Mouse (Mus musculus) hindbrain, embryonic 10.5 days (tissue): ENCODE data around the gene Rarres1. TPM values are rescaled to one million over a fixed set of nuclear protein-coding genes. Genes with fewer than 3 reads are reported as not detected.

Experiments
- DNase-seq: peaks from one replicate; pipeline ENCODE4 v3.0.0-alpha.2; 2017; ENCODE audit warnings: low spot score
- H3K27ac ChIP-seq: fragments of 300-500 bp; sonication (generic); 2 replicates; pipeline ENCODE4 v1.5.1; 2016; ENCODE audit warnings: mild to moderate bottlenecking, moderate library complexity
- H3K27me3 ChIP-seq: fragments of 300-500 bp; sonication (generic); 2 replicates; pipeline ENCODE4 v1.6.1; 2016; ENCODE audit warnings: mild to moderate bottlenecking; ENCODE audit not compliant: poor library complexity, insufficient read depth, severe bottlenecking
- H3K36me3 ChIP-seq: fragments of 300-500 bp; sonication (generic); 2 replicates; pipeline ENCODE4 v1.6.1; 2016; ENCODE audit warnings: mild to moderate bottlenecking, moderate library complexity
- H3K4me1 ChIP-seq: fragments of 300-500 bp; sonication (generic); replicated peaks from 2 replicates; pipeline ENCODE4 v1.6.1; 2016; ENCODE audit warnings: mild to moderate bottlenecking
- H3K4me3 ChIP-seq: fragments of 300-500 bp; sonication (generic); 2 replicates; pipeline ENCODE4 v1.5.1; 2016; ENCODE audit warnings: mild to moderate bottlenecking, moderate library complexity
- H3K9me3 ChIP-seq: fragments of 300-500 bp; sonication (generic); 2 replicates; pipeline ENCODE4 v1.6.1; 2016; ENCODE audit warnings: mild to moderate bottlenecking, moderate library complexity
- WGBS: fragments of 180-500 bp; shearing (Covaris S2); methylation state at CpG from one replicate; pipeline ENCODE4 v1.1.7; 2016; 5-methylcytosine and 5-hydroxymethylcytosine counted together
- polyA plus RNA-seq: library from polyadenylated mRNA; unstranded; fragments of >200 nt; fragmentation: Nextera tagmentation; extraction: Ambion mirVana; gene quantifications from 2 replicates; pipeline ENCODE4 v1.2.1, GENCODE M21; 2016

Rarres1 gene
- polyA plus RNA-seq, 1 experiment from 2014 or later = 1.5 TPM

DNA sequence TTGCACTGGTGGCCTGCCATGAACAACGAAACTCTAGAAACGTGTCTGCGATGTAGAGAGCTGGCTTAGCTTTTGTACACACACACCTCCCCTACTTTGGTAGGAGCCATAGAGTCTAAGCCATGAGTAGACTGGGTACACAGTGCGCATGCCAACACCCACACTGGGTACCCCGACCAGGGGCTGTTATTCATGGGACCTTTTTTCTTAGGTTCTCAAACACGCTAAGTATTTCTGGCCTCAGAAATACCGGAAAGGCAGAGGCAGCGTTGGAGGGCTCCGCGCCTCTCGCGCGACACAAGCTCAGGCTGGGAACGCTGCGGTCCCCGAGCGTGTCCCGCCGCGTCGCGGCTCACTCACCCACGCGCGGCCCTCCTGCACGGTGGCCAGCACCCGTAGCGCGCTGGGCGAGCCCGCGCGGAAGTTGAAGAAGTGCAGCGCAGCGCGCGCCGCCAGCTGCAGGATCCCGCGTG is 486 bp downstream of the Rarres1 start:
- H3K9me3 ChIP-seq = no peaks in the 10 kb centered on the region
- peak; percentile 19 for DNase-seq
- H3K4me3 ChIP-seq = peak overlapping the region; percentile 70
- WGBS = 6% methylated on average over 40 of the region's 40 CpGs
- H3K36me3 ChIP-seq = no peaks in the 10 kb centered on the region
- H3K4me1 ChIP-seq = peaks cover 11% of the 10 kb centered on the region
- H3K27me3 ChIP-seq = peaks cover 41% of the 10 kb centered on the region
- peak overlapping the region; percentile 78 for H3K27ac ChIP-seq

DNA sequence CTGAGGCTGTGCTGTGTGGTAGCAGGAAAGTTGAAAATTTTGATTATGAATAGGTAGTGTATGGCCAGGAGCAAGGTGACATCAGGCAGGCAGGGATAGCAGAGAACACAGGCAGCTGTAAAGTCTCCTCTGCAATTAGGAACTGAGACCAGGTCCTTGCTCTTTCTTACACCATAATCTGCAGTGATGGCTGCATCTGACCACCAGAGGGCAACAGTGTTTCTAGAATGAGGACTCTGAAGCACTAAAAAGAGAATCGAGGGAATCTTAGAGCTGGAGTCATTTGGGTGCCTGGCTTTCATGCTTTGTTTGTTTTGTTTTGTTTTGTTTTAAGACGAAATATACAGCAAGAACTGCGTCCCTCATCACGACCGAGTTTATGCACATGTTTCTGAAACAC is 2.5 kb downstream of the Rarres1 start:
- Histone ChIP-seq H3K27ac (no peak overlapping the region), H3K4me3 (no peak overlapping the region), H3K4me1 (peaks cover 11% of the 10 kb centered on the region), H3K9me3 (no peaks in the 10 kb centered on the region), H3K27me3 (peaks cover 39% of the 10 kb centered on the region), H3K36me3 (no peaks in the 10 kb centered on the region)
- 4% methylated on average over 5 of the region's 5 CpGs for WGBS
- peak; percentile 76 for DNase-seq

DNA sequence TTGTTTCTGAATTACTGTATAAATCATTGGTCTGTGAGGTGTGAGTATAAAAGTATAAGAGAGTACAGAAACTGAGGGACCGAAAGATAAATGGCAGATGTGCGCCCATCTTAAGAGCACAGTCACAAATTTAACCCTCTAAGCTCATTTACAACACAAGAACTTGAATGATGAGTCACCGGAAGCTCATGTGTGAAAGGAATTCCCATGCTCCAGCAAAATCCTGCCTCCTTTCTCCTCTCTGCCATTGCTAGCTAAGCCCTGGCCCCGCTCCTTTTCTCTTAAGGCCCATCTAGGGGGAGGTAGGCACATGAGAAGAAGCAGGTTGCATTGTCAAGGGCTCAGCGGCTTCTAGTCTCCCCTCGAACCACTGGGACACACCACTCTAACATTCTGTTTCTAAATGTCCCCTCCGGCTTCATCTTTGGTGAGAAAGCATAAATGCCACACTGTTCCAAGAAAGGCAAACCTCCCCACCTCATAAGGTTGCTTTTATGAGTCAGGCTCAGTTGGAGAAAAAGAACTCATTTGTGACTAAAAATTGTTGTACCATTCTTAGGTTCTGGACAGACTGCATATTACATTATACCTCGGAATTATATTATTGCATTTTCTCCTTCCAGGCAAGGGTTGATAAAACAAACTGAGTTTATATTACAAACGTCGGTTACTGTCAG is 7.0 kb downstream of the Rarres1 start:
- H3K4me3 ChIP-seq = no peak overlapping the region
- 91% methylated on average over 10 of the region's 10 CpGs for WGBS
- H3K4me1 ChIP-seq = peaks cover 13% of the 10 kb centered on the region; the same call in 1 of the 2 replicates
- peaks cover 5% of the 10 kb centered on the region; the same call in 1 of the 2 replicates for H3K27me3 ChIP-seq
- no peak for DNase-seq
- no peaks in the 10 kb centered on the region for H3K9me3 ChIP-seq
- H3K27ac ChIP-seq = no peak overlapping the region
- H3K36me3 ChIP-seq = no peaks in the 10 kb centered on the region

DNA sequence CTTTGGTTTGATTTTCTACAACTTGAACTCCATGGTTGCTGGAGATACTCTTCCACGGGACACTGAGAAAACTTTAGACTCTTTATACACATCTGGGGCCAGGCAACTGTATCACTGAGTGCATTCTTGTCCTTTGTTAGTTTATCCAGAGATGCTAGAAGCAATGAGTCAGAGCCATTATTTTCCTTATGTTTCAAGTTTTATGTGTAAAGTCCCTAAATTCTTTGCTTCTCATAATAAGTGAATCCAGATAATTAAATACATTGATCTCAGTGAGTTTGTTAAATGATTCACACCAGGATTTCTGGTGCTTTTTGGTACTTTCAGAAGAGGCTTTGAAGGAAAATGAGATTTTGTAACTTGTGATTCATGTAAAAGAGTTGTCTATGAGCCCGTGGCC is 10.0 kb downstream of the Rarres1 start:
- Histone ChIP-seq H3K4me1 (peaks cover 13% of the 10 kb centered on the region; the same call in 1 of the 2 replicates), H3K27ac (no peak overlapping the region), H3K9me3 (no peaks in the 10 kb centered on the region), H3K27me3 (0 out of 2 replicates have a peak, but pooled peaks cover 3% of the 10 kb centered on the region), H3K36me3 (no peaks in the 10 kb centered on the region), H3K4me3 (no peak overlapping the region)
- no peak for DNase-seq
- WGBS = 82% methylated on average over 2 of the region's 2 CpGs

DNA sequence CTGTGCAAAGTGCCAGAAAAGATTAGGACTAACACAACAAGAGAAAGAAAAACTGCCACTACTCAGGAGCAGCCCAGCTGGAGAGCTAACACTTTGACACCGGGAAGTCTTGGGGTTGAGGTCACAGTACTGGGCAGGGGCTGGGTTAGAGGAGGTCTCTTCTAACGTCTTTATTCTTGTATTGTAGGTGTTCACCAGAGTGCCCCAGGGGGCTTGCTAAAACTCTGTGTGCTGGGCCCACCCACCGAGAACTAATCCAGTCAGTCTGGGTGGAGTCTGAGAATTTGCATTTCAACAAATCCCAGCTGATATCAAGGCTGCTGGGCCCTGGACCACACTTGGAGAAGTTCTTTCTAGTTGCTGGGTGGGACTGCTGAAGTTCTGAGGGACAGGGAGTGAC is 11.4 kb downstream of the Rarres1 start:
- no peak overlapping the region for H3K4me3 ChIP-seq
- H3K36me3 ChIP-seq = no peaks in the 10 kb centered on the region
- no peak overlapping the region for H3K27ac ChIP-seq
- 5% methylated on average over 3 of the region's 3 CpGs for WGBS
- H3K4me1 ChIP-seq = peaks cover 13% of the 10 kb centered on the region; the same call in 1 of the 2 replicates
- no peaks in the 10 kb centered on the region for H3K9me3 ChIP-seq
- 0 out of 2 replicates have a peak, but pooled peaks cover 3% of the 10 kb centered on the region for H3K27me3 ChIP-seq
- DNase-seq = no peak

DNA sequence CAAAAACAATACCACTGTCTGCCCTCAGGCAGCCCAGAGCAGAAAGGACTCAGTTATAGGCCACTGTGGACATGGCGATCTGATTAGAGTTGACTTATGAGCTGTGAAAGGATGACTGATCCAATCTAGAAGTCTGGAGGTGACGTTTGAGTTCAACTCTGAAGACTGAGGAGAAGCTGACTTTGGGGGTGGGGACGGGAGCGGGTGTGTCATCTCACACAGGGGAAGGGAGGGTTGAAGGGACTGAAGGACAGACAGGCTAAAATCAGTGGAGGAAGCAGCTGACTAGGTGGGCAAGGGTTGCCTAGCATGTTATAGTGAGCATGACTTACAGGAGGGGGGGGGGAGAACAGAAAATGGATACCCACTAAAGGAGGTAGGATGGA is 15.9 kb downstream of the Rarres1 start:
- 88% methylated on average over 4 of the region's 4 CpGs for WGBS
- H3K27ac ChIP-seq = no peak overlapping the region
- H3K4me1 ChIP-seq = peaks cover 10% of the 10 kb centered on the region; the same call in 1 of the 2 replicates
- no peak for DNase-seq
- no peaks in the 10 kb centered on the region for H3K36me3 ChIP-seq
- H3K27me3 ChIP-seq = no peaks in the 10 kb centered on the region
- no peaks in the 10 kb centered on the region for H3K9me3 ChIP-seq
- H3K4me3 ChIP-seq = no peak overlapping the region

DNA sequence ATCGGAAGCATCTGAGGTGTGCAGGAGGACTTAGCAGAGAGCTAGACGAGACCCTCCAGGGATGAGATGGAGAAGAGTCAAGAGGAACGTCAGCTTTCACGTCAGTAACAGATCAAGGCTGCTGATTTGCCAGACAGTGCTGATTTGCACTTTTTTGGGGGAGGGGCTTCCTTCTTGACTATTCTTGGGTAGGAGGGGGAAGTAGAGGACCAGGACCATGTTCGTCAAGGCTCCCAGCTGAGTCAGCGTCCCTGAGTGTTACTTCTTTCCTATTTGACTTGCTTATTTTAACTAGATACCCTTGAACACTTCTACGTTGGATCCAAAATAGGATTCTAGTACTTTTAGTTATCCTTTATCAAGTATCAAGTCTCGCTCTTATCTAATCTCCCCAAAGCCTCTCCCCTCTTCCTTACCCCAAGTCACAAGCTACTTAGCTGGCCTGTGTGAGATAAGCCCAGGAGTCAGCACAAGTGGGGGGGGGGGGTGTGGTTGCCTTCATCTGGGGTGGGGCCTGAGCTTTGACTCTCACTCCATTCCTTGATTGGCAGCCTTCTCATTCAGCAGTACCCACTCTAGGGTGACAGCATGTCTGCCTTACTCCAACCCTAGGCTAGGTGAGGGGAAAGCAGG is 16.4 kb downstream of the Rarres1 start:
- no peaks in the 10 kb centered on the region for H3K27me3 ChIP-seq
- H3K27ac ChIP-seq = no peak overlapping the region
- no peak overlapping the region for H3K4me3 ChIP-seq
- 91% methylated on average over 8 of the region's 8 CpGs for WGBS
- no peaks in the 10 kb centered on the region for H3K9me3 ChIP-seq
- DNase-seq = no peak
- H3K36me3 ChIP-seq = no peaks in the 10 kb centered on the region
- H3K4me1 ChIP-seq = peaks cover 5% of the 10 kb centered on the region; the same call in 1 of the 2 replicates

DNA sequence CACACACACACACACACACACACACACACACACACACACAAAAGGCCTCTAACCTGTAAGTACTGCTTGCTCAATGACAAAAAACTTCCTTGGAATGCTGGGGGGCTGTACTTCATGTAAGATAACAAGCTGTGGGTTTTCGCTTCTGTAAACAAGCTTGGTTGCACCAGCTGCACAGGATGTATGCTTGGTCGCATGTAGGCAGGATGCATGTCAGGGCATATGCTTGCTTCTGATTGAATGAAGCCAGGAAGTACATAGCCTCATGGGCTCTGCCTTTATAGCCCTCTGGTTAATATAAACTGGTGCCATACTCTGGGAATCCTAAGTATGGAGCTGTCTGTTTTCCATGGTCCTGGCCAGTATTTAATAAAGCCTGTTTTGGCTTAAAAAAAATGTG is 17.3 kb downstream of the Rarres1 start:
- no peaks in the 10 kb centered on the region for H3K4me1 ChIP-seq
- no peaks in the 10 kb centered on the region for H3K36me3 ChIP-seq
- 88% methylated on average over 2 of the region's 2 CpGs for WGBS
- DNase-seq = no peak
- H3K4me3 ChIP-seq = no peak overlapping the region
- H3K27ac ChIP-seq = no peak overlapping the region
- no peaks in the 10 kb centered on the region for H3K9me3 ChIP-seq
- no peaks in the 10 kb centered on the region for H3K27me3 ChIP-seq

DNA sequence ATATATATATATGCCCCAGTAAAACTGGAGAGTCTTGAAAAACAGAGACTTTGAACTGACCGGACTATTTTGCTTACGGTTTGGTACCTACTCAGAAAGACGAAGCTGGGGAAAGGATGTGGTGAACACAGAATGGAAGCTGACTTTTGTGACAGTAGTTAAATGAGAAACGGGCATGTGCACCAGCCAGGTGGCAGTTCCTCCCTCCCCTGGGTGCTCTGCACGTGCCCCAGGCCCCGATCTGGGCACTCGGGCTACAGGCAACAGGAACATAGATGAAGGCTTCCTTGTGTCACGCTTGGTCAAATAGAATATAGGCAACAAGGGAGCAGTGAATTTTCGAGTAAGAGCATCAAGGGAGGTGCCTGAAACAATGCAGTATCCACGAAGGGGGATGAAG is 19.0 kb downstream of the Rarres1 start:
- H3K4me3 ChIP-seq = no peak overlapping the region
- WGBS = 86% methylated on average over 10 of the region's 10 CpGs
- H3K4me1 ChIP-seq = no peaks in the 10 kb centered on the region

DNA sequence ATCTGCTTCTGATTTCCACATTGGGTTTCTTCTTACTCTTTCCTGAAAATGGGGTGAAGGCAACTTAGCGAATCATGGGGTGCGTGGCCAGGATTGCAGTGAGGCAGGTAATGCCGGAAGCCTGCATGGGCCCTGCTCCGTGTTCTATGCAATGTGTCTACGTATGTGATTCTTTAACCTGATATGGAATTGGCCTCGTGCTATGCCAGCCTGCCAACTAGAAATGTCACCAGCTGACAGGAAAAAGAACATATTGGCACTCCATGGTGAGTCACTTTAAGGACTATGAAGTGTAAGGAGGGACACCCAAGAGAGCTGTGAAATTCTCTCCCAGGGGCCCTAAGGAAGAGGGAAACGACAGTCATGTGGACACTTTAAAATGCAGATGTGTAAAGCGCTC is 22.2 kb downstream of the Rarres1 start:
- WGBS = 87% methylated on average over 8 of the region's 8 CpGs
- DNase-seq = no peak
- no peaks in the 10 kb centered on the region for H3K36me3 ChIP-seq
- H3K4me1 ChIP-seq = no peaks in the 10 kb centered on the region
- no peak overlapping the region for H3K27ac ChIP-seq
- no peaks in the 10 kb centered on the region for H3K27me3 ChIP-seq
- H3K9me3 ChIP-seq = no peaks in the 10 kb centered on the region
- H3K4me3 ChIP-seq = no peak overlapping the region

More for the DNA sequence above, 19.0 kb downstream of the Rarres1 start:
- DNase-seq = no peak
- Histone ChIP-seq H3K27ac (no peak overlapping the region), H3K27me3 (no peaks in the 10 kb centered on the region), H3K9me3 (no peaks in the 10 kb centered on the region), H3K36me3 (no peaks in the 10 kb centered on the region)

DNA sequence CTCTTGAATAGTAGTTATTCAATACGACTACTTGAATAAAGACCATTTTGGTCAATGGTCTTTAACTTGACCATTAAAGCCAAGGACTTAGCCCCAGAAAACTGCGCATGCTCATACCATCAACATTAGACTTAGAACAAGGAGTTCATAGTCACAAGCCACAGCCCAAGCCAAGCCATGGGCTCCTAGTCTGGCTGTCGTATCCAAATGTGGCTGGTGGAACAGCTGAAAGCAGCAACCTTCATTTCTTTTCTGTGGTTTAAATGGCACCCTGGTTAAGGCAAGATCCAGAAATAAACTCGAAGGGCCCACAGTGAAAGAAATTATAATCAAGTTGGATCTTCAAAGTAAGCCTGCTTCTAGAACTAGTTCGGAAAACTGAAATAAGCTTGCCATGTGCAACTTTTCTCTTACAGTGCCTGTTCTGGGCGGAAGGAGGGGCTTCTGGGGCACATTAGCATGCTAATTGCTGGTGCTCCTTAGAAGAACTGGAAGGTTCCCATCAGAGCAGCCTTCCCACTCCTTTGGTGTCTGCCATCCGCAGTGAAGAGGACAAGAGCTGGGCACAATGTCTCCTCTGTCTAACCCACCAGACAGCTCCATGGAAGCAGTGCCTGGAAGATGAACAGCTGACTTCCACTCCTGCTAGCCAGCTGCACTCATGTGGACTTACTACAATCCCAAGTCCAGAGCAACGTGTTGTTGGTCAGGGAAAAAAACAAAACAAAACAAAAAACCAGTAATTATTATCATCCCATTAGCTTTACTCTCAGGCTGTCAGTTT is 23.0 kb downstream of the Rarres1 start:
- DNase-seq = no peak

DNA sequence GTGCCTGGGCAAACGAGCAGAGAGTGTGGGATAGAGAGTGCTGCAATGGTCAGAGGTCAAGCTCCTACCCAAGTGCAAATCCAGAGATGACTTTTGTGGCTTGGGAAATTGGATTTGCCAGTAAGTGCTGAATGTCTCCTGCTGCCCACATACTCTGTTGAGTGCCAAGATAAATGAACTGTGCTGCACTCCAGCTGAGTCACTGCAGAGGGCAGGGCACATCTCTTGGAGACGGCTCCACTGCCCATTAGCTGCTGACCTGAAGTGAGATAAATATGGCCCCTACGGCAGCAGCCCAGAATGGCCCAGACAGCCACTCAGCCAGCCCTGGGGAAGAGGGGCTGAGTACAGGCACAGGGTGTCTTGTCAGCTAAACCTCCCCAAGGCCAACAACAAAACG is 25.2 kb downstream of the Rarres1 start:
- Histone ChIP-seq H3K36me3 (no peaks in the 10 kb centered on the region), H3K27ac (no peak overlapping the region), H3K9me3 (no peaks in the 10 kb centered on the region), H3K27me3 (no peaks in the 10 kb centered on the region), H3K4me3 (no peak overlapping the region), H3K4me1 (no peaks in the 10 kb centered on the region)
- 60% methylated on average over 4 of the region's 4 CpGs for WGBS
- DNase-seq = no peak

More for the DNA sequence above, 23.0 kb downstream of the Rarres1 start:
- no peaks in the 10 kb centered on the region for H3K36me3 ChIP-seq
- H3K4me3 ChIP-seq = no peak overlapping the region
- WGBS = 85% methylated on average over 8 of the region's 8 CpGs
- H3K9me3 ChIP-seq = no peaks in the 10 kb centered on the region
- H3K27ac ChIP-seq = no peak overlapping the region
- no peaks in the 10 kb centered on the region for H3K27me3 ChIP-seq
- no peaks in the 10 kb centered on the region for H3K4me1 ChIP-seq

DNA sequence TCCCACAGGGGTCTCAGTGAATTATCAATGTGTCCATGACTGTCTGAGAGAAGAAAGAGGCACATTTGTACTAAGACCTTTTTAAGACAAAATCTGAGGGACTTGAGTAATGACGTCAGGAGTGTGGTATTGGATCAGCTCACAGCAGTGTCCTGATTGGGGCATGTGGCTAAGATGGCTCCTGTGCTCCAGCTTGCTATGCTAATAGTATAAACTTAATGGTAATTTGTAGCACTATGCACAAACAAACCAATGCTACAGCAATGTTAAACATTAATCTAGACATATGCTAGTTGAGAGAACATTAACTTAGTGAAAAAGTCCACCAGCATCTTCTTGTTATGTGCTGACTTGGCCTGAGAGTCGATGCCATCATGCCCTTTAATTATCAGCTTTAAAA is 30.1 kb downstream of the Rarres1 start:
- H3K9me3 ChIP-seq = no peaks in the 10 kb centered on the region
- 84% methylated on average over 2 of the region's 2 CpGs for WGBS
- H3K27me3 ChIP-seq = no peaks in the 10 kb centered on the region

More for the DNA sequence above, 30.1 kb downstream of the Rarres1 start:
- Histone ChIP-seq H3K4me1 (no peaks in the 10 kb centered on the region), H3K36me3 (0 out of 2 replicates have a peak, but pooled peaks cover 5% of the 10 kb centered on the region), H3K4me3 (no peak overlapping the region), H3K27ac (no peak overlapping the region)
- DNase-seq = no peak
